Mouse (Mus musculus): ENCODE measurements around the gene Yod1. TPM values are rescaled to one million over a fixed set of nuclear protein-coding genes. Genes with fewer than 3 reads are reported as not detected.

Yod1 gene
- total RNA-seq, 2 experiments from 2014 or later = 16.0 to 17.2 TPM

DNA sequence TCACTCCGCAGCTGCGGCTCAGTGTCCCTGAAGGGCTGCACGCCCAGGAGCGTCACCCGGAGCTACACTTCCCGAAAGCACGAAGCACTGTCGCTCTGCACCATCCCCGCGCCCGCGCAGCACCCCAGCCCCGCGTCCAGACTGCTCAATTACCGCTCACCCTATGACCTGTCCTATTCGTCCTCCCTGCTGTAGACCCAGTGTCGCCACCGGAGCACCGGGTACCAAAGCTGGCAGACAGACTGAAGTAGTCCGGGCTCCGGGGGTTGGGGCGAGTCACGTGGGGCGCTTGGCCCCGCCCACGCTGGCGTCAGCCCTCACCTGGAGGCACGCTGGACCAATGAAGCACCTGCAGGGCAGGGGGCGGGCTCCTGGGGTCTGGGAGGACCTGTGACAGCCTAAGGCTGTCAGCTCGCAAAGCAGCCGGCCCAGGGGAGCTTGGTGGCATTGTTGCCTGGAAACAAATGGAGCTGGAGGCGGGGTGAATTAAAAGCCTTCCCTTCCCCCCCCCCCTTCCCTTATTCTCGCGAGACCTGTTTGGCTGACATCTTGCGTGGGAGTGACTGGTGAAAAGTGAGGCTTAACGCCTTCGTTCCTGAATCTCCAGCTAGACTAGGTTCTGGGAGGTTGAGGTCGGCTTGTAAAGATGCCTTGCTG lies 1.4 kb upstream of the Yod1 start, which contains the start of gene Gm29427:
Gene Gm29427 (minus strand): TSS at position 239 of the 657 bp plus-strand sequence.
- intact Hi-C loops (cut with DNase I) = loop anchor here (10.0 kb wide), 1 partner anchor 339 kb away; no protein-coding TSS in a partner anchor
- Histone ChIP-seq H3K4me3 (peak within 1 kb of the TSS; percentile 99), H3K27ac (peak within 1 kb of the TSS; percentile 96)
- peak; percentile 94 to 96 for DNase-seq (ENCODE audit: extremely low spot score in 1 of 2, low spot score in 2 of 2)
- TF ChIP-seq CTCF (IDR thresholded peaks at IDR 0.05) = no peak

- intact Hi-C loops (cut with DNase I) = loop anchor here (10.0 kb wide), 1 partner anchor 339 kb away; no protein-coding TSS in a partner anchor
- Histone ChIP-seq H3K27ac (peak overlapping the region; percentile 96), H3K4me3 (peak overlapping the region; percentile 99)
- no peak for TF ChIP-seq CTCF (IDR thresholded peaks at IDR 0.05)
- no peak for DNase-seq (ENCODE audit: extremely low spot score in 1 of 2, low spot score in 2 of 2)
These were observed 962 bp upstream of the Yod1 start for GRCm38 (mm10) chr1:130716218-130716512.

GRCm38 (mm10) chr1:130716513-130717290 lies 425 bp upstream of the Yod1 start:
- Histone ChIP-seq H3K27ac (peak overlapping the region; percentile 96), H3K4me3 (peak overlapping the region; percentile 99)
- no peak for TF ChIP-seq CTCF (IDR thresholded peaks at IDR 0.05)
- peak; percentile 41 to 43 for DNase-seq (ENCODE audit: extremely low spot score in 1 of 2, low spot score in 2 of 2)
- intact Hi-C loops (cut with DNase I) = loop anchor here (10.0 kb wide), 1 partner anchor 338 kb away; no protein-coding TSS in a partner anchor

DNA sequence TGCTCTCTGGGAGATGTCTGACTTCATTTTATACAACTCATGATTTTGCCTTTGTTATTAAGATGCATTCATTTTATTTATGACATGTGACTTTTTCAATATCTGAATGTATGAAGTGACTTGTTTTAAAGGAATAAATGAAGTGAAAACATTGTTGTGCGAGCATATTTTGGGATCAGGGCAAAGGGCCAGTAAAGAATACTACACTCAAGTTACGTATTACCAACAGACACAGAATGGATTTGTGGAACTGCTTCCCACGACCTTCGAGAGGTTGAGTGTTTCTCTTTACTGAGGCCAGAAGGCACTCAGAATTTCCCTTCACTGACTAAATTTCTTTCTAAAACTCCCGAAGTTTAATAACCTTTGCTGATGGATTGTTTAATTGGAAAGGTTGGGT lies 7.1 kb downstream of the Yod1 start:
- intact Hi-C loops (cut with DNase I) = no loop called here
- no peak for TF ChIP-seq CTCF (IDR thresholded peaks at IDR 0.05)
- DNase-seq (ENCODE audit: extremely low spot score in 1 of 2, low spot score in 2 of 2) = no peak

DNA sequence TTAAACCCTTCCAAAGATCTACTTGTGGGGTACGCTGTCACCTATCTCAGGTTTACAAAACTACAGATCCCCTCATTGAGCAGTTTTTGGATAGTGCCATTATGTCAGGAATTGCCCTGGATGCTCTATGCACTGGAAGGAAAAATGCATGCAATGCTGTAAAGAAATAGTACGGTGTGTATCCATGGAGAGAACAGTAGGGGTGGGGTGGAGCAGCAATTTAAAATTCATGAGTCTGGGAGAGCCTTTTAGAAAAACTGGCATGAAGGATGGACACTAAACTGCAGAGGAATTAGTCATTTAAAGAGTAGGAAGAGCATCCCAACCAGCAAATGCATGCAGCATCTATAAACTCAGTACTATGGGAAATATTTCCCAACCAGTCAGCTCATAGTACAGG lies 9.3 kb downstream of the Yod1 start:
- intact Hi-C loops (cut with DNase I) = no loop called here
- TF ChIP-seq CTCF (IDR thresholded peaks at IDR 0.05) = no peak; the same call in 1 of the 2 replicates
- no peak for DNase-seq (ENCODE audit: extremely low spot score in 1 of 2, low spot score in 2 of 2)
- Histone ChIP-seq H3K4me3 (no peak overlapping the region), H3K27ac (no peak overlapping the region)

More for the DNA sequence above, 7.1 kb downstream of the Yod1 start:
- H3K4me3 ChIP-seq = no peak overlapping the region
- H3K27ac ChIP-seq = no peak overlapping the region

DNA sequence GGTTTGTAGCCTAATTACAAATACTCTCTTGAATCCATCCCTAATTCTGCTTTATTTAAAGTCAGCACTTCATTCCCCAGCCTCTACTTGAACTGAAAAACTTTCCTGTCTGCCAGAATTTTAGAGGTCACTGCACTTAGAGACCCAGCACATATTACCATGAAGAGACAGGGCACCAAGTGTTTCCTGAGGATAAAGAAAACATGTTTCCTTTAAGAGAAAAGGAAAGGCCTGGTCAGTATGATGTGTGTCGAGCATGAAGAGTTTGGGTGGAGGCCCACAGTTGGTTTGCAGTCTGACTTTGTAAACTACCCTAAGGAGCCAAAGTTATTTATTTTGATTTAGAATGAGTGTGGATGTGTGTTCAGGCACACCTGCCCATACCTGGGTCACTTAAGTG lies 10.9 kb downstream of the Yod1 start:
- intact Hi-C loops (cut with DNase I) = no loop called here
- Histone ChIP-seq H3K27ac (peak overlapping the region; percentile 61), H3K4me3 (no peak overlapping the region)
- DNase-seq (ENCODE audit: extremely low spot score in 1 of 2, low spot score in 2 of 2) = no peak
- no peak for TF ChIP-seq CTCF (IDR thresholded peaks at IDR 0.05)

DNA sequence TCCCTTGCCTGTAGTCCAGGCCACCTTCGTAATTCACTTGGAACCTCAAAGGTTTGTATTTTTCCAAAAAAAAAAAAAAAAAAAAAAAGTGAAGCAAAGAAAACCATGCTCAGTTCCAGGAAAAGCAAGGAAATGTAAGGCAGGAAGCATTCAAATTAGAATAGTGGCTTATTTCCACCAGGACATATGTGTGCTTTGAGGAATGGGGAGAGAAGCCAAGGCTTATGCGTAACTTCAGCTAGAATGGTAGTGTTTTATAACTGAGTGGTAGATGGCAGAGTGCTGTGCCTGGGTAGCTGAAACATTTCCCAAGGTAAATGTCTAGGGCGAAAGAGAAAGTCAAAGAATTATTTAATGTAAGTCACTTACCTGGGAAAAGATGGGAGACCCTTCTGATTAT lies 11.6 kb downstream of the Yod1 start:
- peak overlapping the region; percentile 61; the same call in 1 of the 2 replicates for H3K27ac ChIP-seq
- intact Hi-C loops (cut with DNase I) = no loop called here
- no peak for TF ChIP-seq CTCF (IDR thresholded peaks at IDR 0.05)

GRCm38 (mm10) chr1:130729153-130729552 lies 12.0 kb downstream of the Yod1 start, which contains the start of gene Pfkfb2:
Pfkfb2 (minus strand) TSS chr1:130729253.
- no peak for DNase-seq (ENCODE audit: extremely low spot score in 1 of 2, low spot score in 2 of 2)
- H3K4me3 ChIP-seq = no peak within 1 kb of the TSS
- no peak for TF ChIP-seq CTCF (IDR thresholded peaks at IDR 0.05)
- peak within 1 kb of the TSS; percentile 61 for H3K27ac ChIP-seq
- intact Hi-C loops (cut with DNase I) = no loop called here

More for the DNA sequence above, 11.6 kb downstream of the Yod1 start:
- DNase-seq (ENCODE audit: extremely low spot score in 1 of 2, low spot score in 2 of 2) = no peak
- no peak overlapping the region for H3K4me3 ChIP-seq

- H3K27ac ChIP-seq = no peak within 1 kb of the TSS
- no peak within 1 kb of the TSS for H3K4me3 ChIP-seq
- intact Hi-C loops (cut with DNase I) = no loop called here
- peak in 1 of 2 experiments; percentile 3 for DNase-seq (ENCODE audit: extremely low spot score in 1 of 2, low spot score in 2 of 2)
- TF ChIP-seq CTCF (IDR thresholded peaks at IDR 0.05) = no peak
These were observed 14.7 kb downstream of the Yod1 start, which contains the start of gene AA986860 for GRCm38 (mm10) chr1:130731741-130732337. AA986860 (plus strand) TSS chr1:130731976.

DNA sequence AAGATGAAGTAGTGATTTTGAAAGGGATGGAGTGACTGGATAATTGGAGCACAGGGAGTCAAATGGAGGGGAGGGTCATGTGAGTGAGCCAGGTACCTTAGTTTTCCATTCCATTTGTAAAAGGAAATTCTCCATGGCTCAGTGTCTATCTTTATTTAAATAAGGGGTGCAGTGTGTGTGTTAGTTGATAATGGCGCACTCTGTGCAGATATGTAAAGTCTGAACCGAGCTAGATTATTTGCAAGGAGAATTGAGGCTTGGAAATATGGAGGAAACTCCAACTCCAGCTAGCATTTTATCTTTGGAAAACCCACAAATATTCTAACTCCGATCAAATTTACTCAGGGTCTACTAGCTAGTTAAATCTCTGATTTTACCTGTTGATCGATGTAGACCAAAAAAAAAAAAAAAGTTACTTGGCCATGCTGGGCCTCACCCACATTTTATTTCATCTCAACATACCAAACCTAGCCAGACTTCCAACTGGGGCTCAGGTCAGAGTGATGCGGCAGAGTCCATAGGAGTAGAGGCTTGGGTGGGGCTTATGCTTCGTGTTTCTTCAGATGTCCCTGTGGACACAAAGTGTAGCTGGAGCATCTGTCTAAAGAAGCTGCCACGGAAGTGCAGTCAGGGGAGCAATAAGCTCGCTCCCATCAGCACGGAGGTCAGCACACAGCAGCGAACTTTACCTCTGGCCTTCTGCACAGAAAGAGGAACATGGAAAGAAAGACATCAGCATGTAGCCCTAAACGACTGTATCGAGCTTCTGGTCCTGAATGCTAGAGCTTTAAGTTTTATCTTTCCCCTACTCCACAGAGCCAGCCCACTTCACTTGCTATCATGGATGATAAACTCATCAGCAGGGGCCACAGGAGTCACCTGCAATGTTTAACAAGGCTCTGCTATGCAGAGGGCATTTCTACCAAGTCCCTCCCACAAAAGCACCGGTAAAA lies 15.9 kb downstream of the Yod1 start:
- TF ChIP-seq CTCF (IDR thresholded peaks at IDR 0.05) = no peak
- Histone ChIP-seq H3K27ac (no peak overlapping the region), H3K4me3 (no peak overlapping the region)
- intact Hi-C loops (cut with DNase I) = no loop called here
- DNase-seq (ENCODE audit: extremely low spot score in 1 of 2, low spot score in 2 of 2) = peak in 1 of 2 experiments; percentile 5

DNA sequence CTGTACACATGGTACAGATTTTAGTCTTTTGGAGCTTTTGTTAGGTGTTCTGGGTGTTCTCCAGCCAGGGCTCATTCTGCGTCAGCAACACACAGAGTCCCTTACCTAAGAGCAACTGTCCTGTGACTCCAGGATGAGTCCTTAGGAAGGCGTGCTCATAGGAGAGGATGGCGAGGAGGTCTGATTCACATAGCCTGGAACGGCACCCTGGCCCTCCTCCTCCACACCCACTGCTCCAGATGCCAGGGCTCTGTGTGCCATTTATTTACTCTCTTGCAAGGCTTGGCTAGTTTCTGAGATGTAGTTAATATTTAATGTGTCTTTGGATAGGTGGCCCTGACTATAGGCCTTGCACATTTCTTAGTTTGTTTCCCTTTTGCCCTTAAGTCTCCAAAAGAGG lies 16.5 kb downstream of the Yod1 start:
- no peak overlapping the region for H3K27ac ChIP-seq
- DNase-seq (ENCODE audit: extremely low spot score in 1 of 2, low spot score in 2 of 2) = peak; percentile 7 to 36
- intact Hi-C loops (cut with DNase I) = no loop called here
- no peak for TF ChIP-seq CTCF (IDR thresholded peaks at IDR 0.05)
- no peak overlapping the region for H3K4me3 ChIP-seq
